Mouse (Mus musculus) CH12.LX (cell line): ENCODE measurements around the gene Gm11096. TPM values are rescaled to one million over a fixed set of nuclear protein-coding genes. Genes with fewer than 3 reads are reported as not detected.

Source experiments
- DNase-seq: peaks from one replicate; pipeline ENCODE4 v3.0.0-alpha.2; 2013; ENCODE audit errors: extremely low read depth
- H3K27ac ChIP-seq: 2 replicates; pipeline ENCODE4 v1.5.1; 2012; ENCODE audit warnings: low read depth, mild to moderate bottlenecking, control low read depth, moderate library complexity; ENCODE audit not compliant: insufficient read depth
- H3K27me3 ChIP-seq: replicated peaks from 2 replicates; pipeline ENCODE3; 2012; ENCODE audit warnings: inconsistent platforms
- H3K36me3 ChIP-seq, 2 experiments: replicated peaks in 1 of 2; 2 replicates each; pipeline versions ENCODE3 to v1.6.1; 2012; ENCODE audit warnings: inconsistent platforms in 1 of 2, low read length in 1 of 2, mild to moderate bottlenecking in 1 of 2, mixed read lengths in 1 of 2, moderate library complexity in 1 of 2; ENCODE audit not compliant: control insufficient read depth in 1 of 2, insufficient read depth in 1 of 2
- H3K4me1 ChIP-seq, 2 experiments: 2 replicates each; pipeline ENCODE4 v1.6.1; 2012; ENCODE audit warnings: inconsistent platforms in 1 of 2, moderate library complexity in 1 of 2; ENCODE audit not compliant: insufficient read depth in 2 of 2, control insufficient read depth in 1 of 2
- H3K4me2 ChIP-seq: 2 replicates; pipeline ENCODE4 v1.6.1; 2012; ENCODE audit warnings: low read depth, mild to moderate bottlenecking, control low read depth; ENCODE audit not compliant: poor library complexity, insufficient read depth, severe bottlenecking
- H3K4me3 ChIP-seq, 3 experiments: fragments of 150-350 bp in 1 of 3; sonication (generic) in 1 of 3; replicated peaks in 1 of 3; 2 replicates each; pipeline versions ENCODE3 to v1.5.1; 2011 to 2012; ENCODE audit warnings: low read depth in 2 of 3, low read length in 2 of 3, mild to moderate bottlenecking in 2 of 3, moderate library complexity in 2 of 3, control low read depth in 1 of 3, improper control_type of control experiment in 1 of 3, inconsistent platforms in 1 of 3, mixed read lengths in 1 of 3; ENCODE audit not compliant: poor library complexity in 1 of 3
- H3K79me2 ChIP-seq: replicated peaks from 2 replicates; pipeline ENCODE4 v1.6.1; 2012; ENCODE audit warnings: mild to moderate bottlenecking, moderate library complexity; ENCODE audit not compliant: control insufficient read depth, poor library complexity, insufficient read depth, severe bottlenecking; ENCODE audit errors: extremely low read depth
- H3K9ac ChIP-seq: 2 replicates; pipeline ENCODE4 v1.6.1; 2012; ENCODE audit warnings: low read depth, mild to moderate bottlenecking, control low read depth, moderate library complexity; ENCODE audit not compliant: insufficient read depth
- H3K9me3 ChIP-seq: replicated peaks from 2 replicates; pipeline ENCODE3; 2012; ENCODE audit warnings: low read length, inconsistent platforms, mixed read lengths
- BHLHE40 ChIP-seq: IDR thresholded peaks from 2 replicates; pipeline ENCODE4 v1.6.1; 2011; ENCODE audit warnings: mild to moderate bottlenecking, low read depth, low read length, improper control_type of control experiment
- CHD1 ChIP-seq: IDR thresholded peaks from 2 replicates; pipeline ENCODE4 v1.6.1; 2012; ENCODE audit warnings: low read depth, low read length, improper control_type of control experiment, inconsistent platforms
- ELF1 ChIP-seq: IDR thresholded peaks from 2 replicates; pipeline ENCODE4 v1.6.1; 2014; ENCODE audit warnings: low read depth, mild to moderate bottlenecking, inconsistent platforms, low read length, improper control_type of control experiment
- GABPA ChIP-seq: IDR thresholded peaks from 2 replicates; pipeline ENCODE4 v1.6.1; 2012; ENCODE audit warnings: low read depth, low read length, improper control_type of control experiment, inconsistent platforms; ENCODE audit not compliant: insufficient replicate concordance
- IRF4 ChIP-seq: IDR thresholded peaks from 2 replicates; pipeline ENCODE4 v1.6.1; 2014; ENCODE audit warnings: low read depth, mild to moderate bottlenecking, inconsistent platforms, low read length, improper control_type of control experiment
- MAFK ChIP-seq: IDR thresholded peaks from 2 replicates; pipeline ENCODE4 v1.6.1; 2011; ENCODE audit warnings: low read length, improper control_type of control experiment; ENCODE audit not compliant: insufficient replicate concordance
- MAZ ChIP-seq: IDR thresholded peaks from 2 replicates; pipeline ENCODE4 v1.6.1; 2012; ENCODE audit warnings: low read depth, mild to moderate bottlenecking, inconsistent platforms, low read length, improper control_type of control experiment, moderate library complexity
- MEF2A ChIP-seq: IDR thresholded peaks from 2 replicates; pipeline ENCODE4 v1.6.1; 2014; ENCODE audit warnings: low read depth, mild to moderate bottlenecking, inconsistent platforms, low read length, improper control_type of control experiment, borderline replicate concordance
- MXI1 ChIP-seq: IDR thresholded peaks from 2 replicates; pipeline ENCODE4 v1.6.1; 2011; ENCODE audit warnings: mild to moderate bottlenecking, low read depth, low read length, improper control_type of control experiment
- MYC ChIP-seq: IDR thresholded peaks from 2 replicates; pipeline ENCODE4 v1.6.1; 2011; ENCODE audit warnings: low read depth, mild to moderate bottlenecking, improper control_type of control experiment, low read length
- POLR2A ChIP-seq: IDR thresholded peaks from 2 replicates; pipeline ENCODE4 v1.6.1; 2011; ENCODE audit warnings: low read depth, mild to moderate bottlenecking, improper control_type of control experiment, low read length
- POLR2AphosphoS2 ChIP-seq: IDR thresholded peaks from 2 replicates; pipeline ENCODE4 v1.6.1; 2011; ENCODE audit warnings: low read depth, low read length, improper control_type of control experiment
- RAD21 ChIP-seq: IDR thresholded peaks from 2 replicates; pipeline ENCODE4 v1.6.1; 2011; ENCODE audit warnings: low read depth, mild to moderate bottlenecking, low read length, improper control_type of control experiment, moderate library complexity
- RCOR1 ChIP-seq: conservative IDR thresholded peaks from 2 replicates; pipeline ENCODE4 v1.6.1; 2012; ENCODE audit warnings: low read depth, mild to moderate bottlenecking, inconsistent platforms, low read length, improper control_type of control experiment
- SIN3A ChIP-seq: IDR thresholded peaks from 2 replicates; pipeline ENCODE4 v1.6.1; 2012; ENCODE audit warnings: low read length, improper control_type of control experiment, inconsistent platforms
- SMC3 ChIP-seq: IDR thresholded peaks from 2 replicates; pipeline ENCODE4 v1.6.1; 2011; ENCODE audit warnings: low read depth, low read length, improper control_type of control experiment
- TBP ChIP-seq: conservative IDR thresholded peaks from 2 replicates; pipeline ENCODE4 v1.6.1; 2011; ENCODE audit warnings: low read depth, low read length, improper control_type of control experiment
- TCF12 ChIP-seq: IDR thresholded peaks from 2 replicates; pipeline ENCODE4 v1.6.1; 2014; ENCODE audit warnings: low read depth, mild to moderate bottlenecking, inconsistent platforms, low read length, improper control_type of control experiment
- ZC3H11A ChIP-seq: IDR thresholded peaks from 2 replicates; pipeline ENCODE4 v1.6.1; 2012; ENCODE audit warnings: low read depth, mild to moderate bottlenecking, inconsistent platforms, low read length, improper control_type of control experiment
- ZNF384 ChIP-seq: IDR thresholded peaks from 2 replicates; pipeline ENCODE4 v1.6.1; 2012; ENCODE audit warnings: low read depth, low read length, improper control_type of control experiment, inconsistent platforms
- dilution Hi-C: fragments of 300-500 bp; cut with MboI; formaldehyde crosslinking; loops from 2 replicates; pipeline ENCODE4 v1.14.3; 2020; ENCODE audit warnings: low sequenced_read_pairs; ENCODE audit not compliant: extremely low pct_unique_long_range_greater_than_20kb, extremely low pct_ligation_motif_present
- in situ Hi-C: fragments of 300-500 bp; cut with MboI; formaldehyde crosslinking; loops from 3 replicates; pipeline ENCODE4 v1.14.3; 2019; ENCODE audit warnings: low sequenced_read_pairs, low pct_ligation_motif_present, low pct_unique_long_range_greater_than_20kb, mixed read lengths
- polyA plus RNA-seq: library from polyadenylated mRNA; unstranded; fragments of >175 nt; gene quantifications from 2 replicates; pipeline ENCODE4 v1.2.1, GENCODE M21; 2012; ENCODE audit warnings: low read depth; ENCODE audit not compliant: insufficient read length
- total RNA-seq, 2 experiments: library from RNA; depleted of rRNA; stranded (reverse); fragments of 300-350 nt in 1 of 2; fragments of >200 nt in 1 of 2; gene quantifications; 2 replicates each; pipeline ENCODE4 v1.2.3; 2012 to 2014

The Gm11096 gene
- total and polyA plus RNA-seq, 3 experiments, result not detected

GRCm38 (mm10) chr17:81427245-81427644, 14.3 kb upstream of the Gm11096 start:
- H3K4me2 ChIP-seq, result no peak overlapping the region
- H3K9ac ChIP-seq, result no peak overlapping the region
- H3K36me3 ChIP-seq, result no peaks in the 10 kb centered on the region
- dilution Hi-C loops (no loop called here), in situ Hi-C loops (no loop called here)
- DNase-seq, result no peak
- no peaks in the 10 kb centered on the region for H3K4me1 ChIP-seq
- TF ChIP-seq RAD21 (no peak), MAZ (no peak), IRF4 (no peak), MAFK (no peak), TBP (no peak), CHD1 (no peak), BHLHE40 (no peak), SMC3 (no peak), SIN3A (no peak), ZNF384 (no peak), POLR2A (no peak), MEF2A (no peak), RCOR1 (no peak)
- no peaks in the 10 kb centered on the region for H3K79me2 ChIP-seq
- H3K27me3 ChIP-seq, result no peaks in the 10 kb centered on the region
- H3K4me3 ChIP-seq, result no peak overlapping the region
- peaks cover 64% of the 10 kb centered on the region for H3K9me3 ChIP-seq
- no peak overlapping the region for H3K27ac ChIP-seq

DNA sequence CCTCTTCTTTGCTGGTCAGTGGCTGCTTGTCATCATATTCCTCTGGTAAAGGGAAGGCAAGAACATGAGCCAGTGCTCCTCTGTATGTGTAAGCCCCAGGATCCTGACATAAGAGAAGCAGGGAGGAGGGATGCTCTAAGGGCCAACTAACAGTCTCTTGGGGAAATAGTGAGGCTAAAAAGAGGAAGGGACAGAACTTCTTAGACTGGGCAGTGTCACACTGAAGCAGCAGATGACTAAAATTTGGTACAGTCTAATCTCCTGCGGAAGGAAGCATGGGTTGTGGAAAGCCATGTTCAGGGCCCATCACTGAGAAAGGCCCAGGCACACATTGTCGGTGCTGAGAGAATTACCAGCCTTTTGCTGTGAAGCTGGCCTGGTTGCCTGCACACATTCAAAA, 8.8 kb upstream of the Gm11096 start:
- no peak overlapping the region for H3K27ac ChIP-seq
- no peaks in the 10 kb centered on the region for H3K4me1 ChIP-seq
- no peak overlapping the region for H3K4me2 ChIP-seq
- no peaks in the 10 kb centered on the region for H3K79me2 ChIP-seq
- H3K36me3 ChIP-seq, result no peaks in the 10 kb centered on the region
- H3K4me3 ChIP-seq, result no peak overlapping the region
- dilution Hi-C loops, result no loop called here
- no peak for DNase-seq
- peaks cover 66% of the 10 kb centered on the region for H3K9me3 ChIP-seq
- in situ Hi-C loops, result no loop called here
- H3K27me3 ChIP-seq, result no peaks in the 10 kb centered on the region
- H3K9ac ChIP-seq, result no peak overlapping the region
- TF ChIP-seq TCF12, result no peak
- no peak for TF ChIP-seq RAD21
- TF ChIP-seq ZC3H11A, result no peak
- no peak for TF ChIP-seq MEF2A
- no peak for TF ChIP-seq MXI1
- TF ChIP-seq MYC, result no peak
- TF ChIP-seq BHLHE40, result no peak
- TF ChIP-seq ELF1, result no peak
- TF ChIP-seq POLR2AphosphoS2, result no peak
- TF ChIP-seq RCOR1, result no peak
- no peak for TF ChIP-seq GABPA
